Mouse (Mus musculus) ZHBTc4 (cell line): ENCODE data around the gene Ttf1.

Experiments used
- DNase-seq: peaks from one replicate; pipeline ENCODE4 v3.0.0-alpha.2; 2011; ENCODE audit warnings: low read depth, low spot score

Gene Ttf1

GRCm38 (mm10) chr2:29060135-29060597, at the start of gene Ttf1:
Ttf1 (plus strand) TSS chr2:29060262.
- DNase-seq: peak; percentile 98

- no peak for DNase-seq
These were observed 47.5 kb upstream of the Ttf1 start for GRCm38 (mm10) chr2:29012523-29012922.

DNA sequence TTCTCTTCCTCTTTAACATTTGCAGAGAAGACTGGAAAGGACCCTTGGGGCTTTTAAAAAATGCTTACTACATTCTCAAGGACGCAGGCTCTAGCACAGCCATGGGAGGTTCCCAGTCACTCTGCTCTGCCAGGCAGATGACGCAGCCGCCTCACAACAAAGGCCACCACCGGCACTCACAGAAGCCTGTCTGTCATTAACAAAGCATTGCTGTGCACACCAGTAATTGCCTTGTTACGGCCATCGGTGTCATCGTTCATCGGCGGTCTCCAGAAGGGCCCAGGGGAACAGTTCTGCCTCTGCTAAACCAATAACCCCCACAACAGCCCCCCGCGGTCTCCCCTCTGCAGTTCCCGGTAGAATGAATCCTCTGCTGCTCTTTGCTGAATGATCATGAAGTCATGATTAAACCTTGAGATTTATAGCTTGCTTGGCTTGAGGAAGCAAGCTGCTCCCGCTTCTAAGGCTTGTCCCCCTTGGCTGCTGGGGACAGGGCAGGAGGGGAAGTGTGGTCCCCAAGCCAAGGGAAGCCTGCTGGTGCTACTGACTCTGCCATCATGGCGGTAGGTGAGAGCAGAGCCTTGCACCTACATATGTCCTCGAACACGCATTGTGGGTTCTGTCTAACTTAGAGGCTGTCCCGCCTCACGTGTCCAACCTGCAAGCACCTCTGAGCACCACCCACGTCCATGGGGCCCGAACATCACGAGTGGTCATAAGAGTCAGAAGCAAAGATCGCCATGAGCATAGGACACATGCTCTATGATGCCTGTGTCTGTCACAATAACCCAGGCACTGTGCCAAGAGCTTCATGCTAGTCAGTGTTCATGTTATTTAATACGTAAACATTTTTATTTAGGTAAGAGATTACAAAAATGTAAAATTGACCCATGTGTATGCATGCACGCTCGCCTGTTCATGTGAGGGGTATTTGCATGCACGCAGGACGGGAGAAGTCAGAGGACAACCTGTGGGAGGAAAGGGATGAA, 43.2 kb upstream of the Ttf1 start:
- DNase-seq: peak; percentile 50

- DNase-seq: no peak
These were observed 41.4 kb upstream of the Ttf1 start for GRCm38 (mm10) chr2:29018680-29019079.

- no peak for DNase-seq
These were observed 39.0 kb upstream of the Ttf1 start for GRCm38 (mm10) chr2:29021025-29021424.

GRCm38 (mm10) chr2:29023001-29023400, 37.1 kb upstream of the Ttf1 start:
- DNase-seq: no peak

- DNase-seq: no peak
These were observed 34.8 kb upstream of the Ttf1 start for GRCm38 (mm10) chr2:29025284-29025683.

- peak; percentile 31 for DNase-seq
These were observed 29.9 kb upstream of the Ttf1 start for GRCm38 (mm10) chr2:29030048-29030734.

DNA sequence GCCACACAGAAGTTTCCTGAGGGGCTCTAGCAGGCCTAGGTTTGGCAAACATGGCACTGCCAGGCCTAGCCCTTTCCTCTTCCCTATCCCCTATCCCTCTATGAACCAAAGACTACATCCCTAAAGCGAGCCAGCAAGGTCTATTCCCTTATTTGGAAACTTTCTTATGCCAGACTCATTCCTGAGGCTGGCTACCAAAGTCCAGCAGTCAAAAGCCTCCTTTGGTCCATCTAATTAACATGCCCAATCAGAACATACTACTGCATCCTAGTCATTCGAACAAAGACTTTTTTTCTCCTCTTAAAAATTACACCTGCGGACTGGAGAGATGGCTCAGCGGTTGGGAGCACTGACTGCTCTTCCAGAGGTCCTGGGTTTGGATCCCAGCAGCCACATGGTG, 28.1 kb upstream of the Ttf1 start:
- no peak for DNase-seq

GRCm38 (mm10) chr2:29034542-29035475, 25.3 kb upstream of the Ttf1 start:
- DNase-seq: no peak

DNA sequence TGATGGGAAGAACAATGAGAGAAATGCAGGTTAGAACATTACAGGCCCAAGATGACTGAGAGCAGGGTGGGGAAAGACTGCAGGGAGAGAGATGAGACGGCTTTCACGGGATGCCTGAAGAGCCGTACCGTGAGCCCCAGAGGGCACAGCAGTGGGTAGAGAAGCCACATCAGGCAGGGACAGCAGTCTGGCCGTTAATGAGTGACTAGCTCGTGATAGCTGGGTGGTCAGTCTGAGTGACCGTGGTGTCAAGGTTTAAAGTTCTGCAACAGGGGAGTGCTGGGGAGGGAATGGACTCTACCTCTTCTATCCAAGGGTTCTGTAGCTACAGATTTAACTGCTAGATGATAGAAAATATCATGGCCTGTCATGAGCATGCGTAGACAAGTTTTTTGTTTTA, 24.4 kb upstream of the Ttf1 start:
- no peak for DNase-seq

GRCm38 (mm10) chr2:29039741-29040140, 20.3 kb upstream of the Ttf1 start:
- no peak for DNase-seq

- DNase-seq: no peak
These were observed 19.2 kb upstream of the Ttf1 start for GRCm38 (mm10) chr2:29040594-29041476.

DNA sequence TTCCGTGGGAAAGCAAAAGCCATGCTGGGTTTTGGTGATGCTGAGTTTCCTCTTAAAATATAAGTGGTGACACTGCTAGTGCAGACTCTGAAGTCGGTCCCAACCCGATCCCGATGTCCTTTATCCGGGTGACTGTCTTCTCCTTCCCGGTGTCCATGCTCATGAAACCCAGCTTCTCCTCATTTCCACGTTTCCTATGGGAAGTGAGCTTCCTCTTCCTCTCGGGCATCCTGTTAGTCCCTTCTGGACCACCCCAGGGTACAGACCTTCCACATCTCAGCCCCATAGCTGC, 18.6 kb upstream of the Ttf1 start:
- DNase-seq: no peak

- DNase-seq: no peak
These were observed 17.9 kb upstream of the Ttf1 start for GRCm38 (mm10) chr2:29042124-29042523.

DNA sequence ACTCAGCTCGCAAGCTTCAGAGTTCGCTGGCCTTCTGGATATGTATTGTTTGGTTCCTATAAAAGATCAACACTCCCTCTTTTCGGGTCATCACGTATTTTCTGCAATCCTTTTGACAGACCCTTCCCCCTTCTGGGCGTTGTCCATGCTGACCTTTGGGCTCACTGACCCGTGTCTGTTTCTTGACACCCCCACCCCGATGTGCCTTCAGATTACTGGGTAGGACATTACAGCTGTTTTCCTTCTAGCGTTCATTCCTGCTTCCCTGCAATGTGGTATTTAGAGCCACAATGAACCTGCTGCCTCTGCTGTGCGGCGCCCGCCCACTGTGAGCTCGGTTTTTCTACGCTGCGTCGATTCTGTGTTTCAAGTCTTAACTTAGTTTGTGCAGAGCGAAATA, 13.9 kb upstream of the Ttf1 start:
- no peak for DNase-seq

GRCm38 (mm10) chr2:29051932-29052331, 8.1 kb upstream of the Ttf1 start:
- DNase-seq: no peak

- peak; percentile 75 for DNase-seq
These were observed 7.1 kb upstream of the Ttf1 start for GRCm38 (mm10) chr2:29052943-29053454.

DNA sequence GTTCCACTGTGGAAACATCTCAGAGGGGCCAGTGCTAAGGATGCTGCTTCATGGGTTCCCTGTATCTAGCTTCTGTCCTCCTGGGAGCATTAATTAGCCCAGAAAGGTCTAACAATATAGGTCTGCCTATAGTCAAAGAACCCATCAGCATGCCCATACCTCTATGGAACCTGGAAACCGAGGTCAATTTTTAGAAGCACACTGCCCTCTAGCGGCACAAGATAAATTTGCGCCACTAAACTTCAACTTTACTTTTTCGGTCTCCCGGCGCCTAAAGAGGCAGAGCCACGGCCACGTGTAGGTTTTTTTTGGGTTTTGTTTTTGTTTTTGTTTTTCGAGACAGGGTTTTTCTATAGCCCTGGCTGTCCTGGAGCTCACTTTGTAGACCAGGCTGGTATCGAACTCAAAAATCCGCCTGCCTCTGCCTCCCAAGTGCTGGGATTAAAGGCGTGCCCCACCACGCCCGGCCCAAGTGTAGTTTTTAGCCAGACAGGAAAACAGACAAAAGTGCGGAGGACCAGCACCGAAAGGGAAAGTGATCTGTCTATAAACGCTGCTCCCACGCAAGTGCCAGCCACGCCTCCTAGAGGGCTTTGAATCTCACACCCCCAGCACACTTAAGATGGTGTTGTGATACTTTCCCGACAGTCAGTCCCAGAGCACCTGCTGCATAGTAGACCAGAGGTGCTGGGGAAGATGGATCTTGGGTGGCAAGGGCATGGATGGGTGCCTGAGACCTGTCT, 6.1 kb upstream of the Ttf1 start:
- DNase-seq: peak; percentile 79

- DNase-seq: no peak
These were observed 5.5 kb upstream of the Ttf1 start for GRCm38 (mm10) chr2:29054545-29054935.
